Mouse (Mus musculus): ENCODE measurements at regions not wholly inside any gene's neighbourhood (a gene's known extent, or its start where the extent isn't known, plus 50 kb on each side); places are given as distances from the start of the nearest gene placed in this dataset.

- H3K9me3 ChIP-seq (ENCODE audit: low read length), result no peaks in the 10 kb centered on the region
- ATAC-seq (ENCODE audit: low FRiP score, low TSS enrichment), result no peak
- H3K4me3 ChIP-seq (ENCODE audit: low read length), result no peak overlapping the region
- H3K36me3 ChIP-seq (ENCODE audit: insufficient read depth, low read length), result no peaks in the 10 kb centered on the region
- no peak overlapping the region for H3K27ac ChIP-seq (ENCODE audit: low read length)
- H3K27me3 ChIP-seq (ENCODE audit: insufficient read depth, low read length), result no peaks in the 10 kb centered on the region
- H3K9ac ChIP-seq (replicated peaks; ENCODE audit: low read length), result no peak overlapping the region
- no peak overlapping the region for H3K4me2 ChIP-seq (replicated peaks; ENCODE audit: low read depth, low read length)
- H3K4me1 ChIP-seq (ENCODE audit: insufficient read depth, low read length), result no peaks in the 10 kb centered on the region
- 85% methylated on average over 1 of the region's 1 CpGs for WGBS
Measured at GRCm38 (mm10) chr10:113570270-113570669, 641.5 kb upstream of the Atxn7l3b start.

All from kidney, embryonic 16.5 days (tissue).